Mouse (Mus musculus) urinary bladder, postnatal 10 days (tissue): ENCODE data around the gene Cplx3.

Source experiments
- DNase-seq: peaks from one replicate; pipeline ENCODE4 v3.0.0; 2022; ENCODE audit warnings: low spot score

The Cplx3 gene

GRCm38 (mm10) chr9:57606139-57606851 lies at the start of gene Cplx3:
Gene Cplx3 (minus strand): TSS chr9:57606281.
- DNase-seq, result no peak

GRCm38 (mm10) chr9:57655749-57656148 lies 49.7 kb upstream of the Cplx3 start:
- peak; percentile 87 for DNase-seq

- no peak for DNase-seq
These were observed 48.9 kb upstream of the Cplx3 start for GRCm38 (mm10) chr9:57654966-57655365.

- no peak for DNase-seq
These were observed 47.2 kb upstream of the Cplx3 start, which contains the start of gene Csk for GRCm38 (mm10) chr9:57653283-57653682. Gene Csk (minus strand): TSS chr9:57653631.

- no peak for DNase-seq
These were observed 46.8 kb upstream of the Cplx3 start for GRCm38 (mm10) chr9:57652855-57653254.

GRCm38 (mm10) chr9:57652351-57652750 lies 46.3 kb upstream of the Cplx3 start:
- DNase-seq, result no peak

GRCm38 (mm10) chr9:57650786-57651311 lies 44.8 kb upstream of the Cplx3 start:
- DNase-seq, result no peak

GRCm38 (mm10) chr9:57650130-57650785 lies 44.2 kb upstream of the Cplx3 start:
- DNase-seq, result no peak

GRCm38 (mm10) chr9:57647286-57648108 lies 41.4 kb upstream of the Cplx3 start:
- DNase-seq, result no peak

GRCm38 (mm10) chr9:57646551-57647103 lies 40.5 kb upstream of the Cplx3 start:
- DNase-seq, result no peak

- peak; percentile 79 for DNase-seq
These were observed 39.1 kb upstream of the Cplx3 start for GRCm38 (mm10) chr9:57644944-57645893.

- no peak for DNase-seq
These were observed 38.4 kb upstream of the Cplx3 start for GRCm38 (mm10) chr9:57644442-57644943.

GRCm38 (mm10) chr9:57643856-57644180 lies 37.7 kb upstream of the Cplx3 start:
- no peak for DNase-seq

- no peak for DNase-seq
These were observed 37.2 kb upstream of the Cplx3 start for GRCm38 (mm10) chr9:57643169-57643855.

- DNase-seq, result no peak
These were observed 35.9 kb upstream of the Cplx3 start for GRCm38 (mm10) chr9:57641775-57642550.

- DNase-seq, result no peak
These were observed 34.9 kb upstream of the Cplx3 start for GRCm38 (mm10) chr9:57641022-57641421.

- DNase-seq, result no peak
These were observed 34.3 kb upstream of the Cplx3 start for GRCm38 (mm10) chr9:57640384-57640783.

- DNase-seq, result no peak
These were observed 33.7 kb upstream of the Cplx3 start for GRCm38 (mm10) chr9:57639661-57640328.
